Mouse (Mus musculus) brain, adult 2 months (tissue): ENCODE data around the gene Dnaaf2.
"Not testable (repeated sequence)": the region's sequence is repeated elsewhere in the genome, so short reads cannot be mapped to it uniquely, and the experiment has no call there.

Experiments used
- DNase-seq: peaks from one replicate; pipeline ENCODE4 v3.0.0; 2011; ENCODE audit warnings: low read depth, low spot score

The Dnaaf2 gene

GRCm38 (mm10) chr12:69197378-69198163 lies 658 bp downstream of the Dnaaf2 start:
- DNase-seq: peak; percentile 60

GRCm38 (mm10) chr12:69196444-69197377 lies 1.5 kb downstream of the Dnaaf2 start, which contains the start of gene Gm49383:
Gm49383 (minus strand) TSS chr12:69197104.
- DNase-seq: peak; percentile 92

GRCm38 (mm10) chr12:69192637-69193036 lies 5.6 kb downstream of the Dnaaf2 start:
- no peak for DNase-seq

- DNase-seq: no peak
Observed at GRCm38 (mm10) chr12:69191396-69191795, 6.8 kb downstream of the Dnaaf2 start.

- no peak for DNase-seq
Observed at GRCm38 (mm10) chr12:69190522-69190921, 7.7 kb downstream of the Dnaaf2 start.

- DNase-seq: no peak
Observed at GRCm38 (mm10) chr12:69190074-69190473, 8.2 kb downstream of the Dnaaf2 start.

- DNase-seq: no peak
Observed at GRCm38 (mm10) chr12:69186811-69187471, 11.3 kb downstream of the Dnaaf2 start.

- no peak for DNase-seq
Observed at GRCm38 (mm10) chr12:69185371-69185770, 12.9 kb downstream of the Dnaaf2 start.

GRCm38 (mm10) chr12:69184342-69185295 lies 13.6 kb downstream of the Dnaaf2 start:
- DNase-seq: peak; percentile 65

GRCm38 (mm10) chr12:69183583-69184308 lies 14.5 kb downstream of the Dnaaf2 start, which contains the start of the genes Rpl36al and Mgat2:
Rpl36al (minus strand) TSS chr12:69184083.
Mgat2 (plus strand) TSS chr12:69184157.
- peak; percentile 99 for DNase-seq

- DNase-seq: no peak
Observed at GRCm38 (mm10) chr12:69181800-69182199, 16.4 kb downstream of the Dnaaf2 start.

- no peak for DNase-seq
Observed at GRCm38 (mm10) chr12:69179371-69179770, 18.9 kb downstream of the Dnaaf2 start.

GRCm38 (mm10) chr12:69177526-69177925 lies 20.7 kb downstream of the Dnaaf2 start:
- no peak for DNase-seq

- DNase-seq: no peak
Observed at GRCm38 (mm10) chr12:69175975-69176374, 22.3 kb downstream of the Dnaaf2 start.

GRCm38 (mm10) chr12:69171307-69171706 lies 26.9 kb downstream of the Dnaaf2 start:
- DNase-seq: no peak

GRCm38 (mm10) chr12:69168461-69169106 lies 29.6 kb downstream of the Dnaaf2 start, which contains the start of gene Lrr1:
Lrr1 (plus strand) TSS chr12:69168814.
- peak; percentile 88 for DNase-seq

- DNase-seq: no peak
Observed at GRCm38 (mm10) chr12:69167656-69168460, 30.4 kb downstream of the Dnaaf2 start.

- DNase-seq: not testable (repeated sequence)
Observed at GRCm38 (mm10) chr12:69166861-69167581, 31.2 kb downstream of the Dnaaf2 start.
